Mouse (Mus musculus) B cell, adult (primary cell): ENCODE measurements around the gene Zfp87. TPM values are rescaled to one million over a fixed set of nuclear protein-coding genes. Genes with fewer than 3 reads are reported as not detected.

Experiments used
- total RNA-seq: library from RNA; stranded (reverse); gene quantifications from 4 replicates; pipeline ENCODE4 v1.2.4, GENCODE M21; 2023; ENCODE audit not compliant: inconsistent age

The Zfp87 gene
- total RNA-seq = 20.7 to 26.4 TPM (median 23.8 TPM) in 4 replicates

DNA sequence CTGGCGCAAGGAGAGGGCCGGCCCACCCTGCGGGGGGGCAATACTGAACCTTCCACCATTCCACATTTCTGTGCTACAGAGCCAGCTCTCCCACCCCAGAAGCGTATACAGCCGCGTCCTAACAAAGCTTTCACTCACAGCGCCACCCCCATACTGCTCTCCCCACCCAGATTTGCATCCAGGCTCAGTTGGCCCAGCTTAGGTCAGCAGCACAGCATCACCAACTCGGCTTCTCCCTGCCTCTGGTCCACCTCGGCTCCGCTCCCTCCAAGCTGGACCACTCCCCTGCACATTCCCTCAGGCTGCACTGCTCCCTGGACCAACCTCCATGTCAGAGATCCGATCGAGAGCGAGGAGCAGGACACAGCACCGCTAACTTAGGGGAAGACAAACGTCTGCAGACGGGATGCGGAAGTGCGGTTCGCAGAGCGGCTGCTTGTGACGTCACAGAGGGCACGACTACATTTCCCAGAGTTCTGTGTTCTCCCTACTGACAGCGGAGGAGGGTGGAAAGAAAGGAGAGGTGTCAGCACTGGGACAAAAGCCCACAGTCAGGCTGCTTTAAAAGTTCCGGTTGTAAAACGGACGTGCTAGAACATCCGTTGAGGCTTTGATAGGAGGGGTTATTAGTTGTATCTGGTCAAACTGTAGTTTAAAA lies at the start of gene Zfp87, which contains the start of gene Gm26965:
Gene Zfp87, minus strand, starts transcription at position 425 of the 658 bp plus-strand sequence.
Gene Gm26965, minus strand, starts transcription at position 399 of the 658 bp plus-strand sequence.

DNA sequence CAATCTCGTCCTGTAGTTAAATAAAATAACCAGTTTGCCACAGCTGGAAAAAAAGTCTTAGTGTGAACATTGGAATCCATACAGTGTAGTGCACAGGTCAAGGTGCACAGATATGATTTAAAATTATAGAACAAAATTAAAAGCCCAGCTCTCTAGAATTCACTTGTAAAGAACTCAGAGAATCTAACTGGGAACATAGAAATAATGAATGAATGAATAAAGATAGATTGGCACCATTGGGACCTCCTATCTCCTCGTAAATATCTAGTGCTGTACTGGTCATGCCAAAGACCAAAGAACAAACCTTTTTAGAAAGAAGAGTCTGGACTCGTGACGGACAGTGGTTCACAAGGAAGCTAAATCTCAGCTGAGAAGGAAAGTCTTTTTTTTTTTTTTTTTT lies 27.8 kb upstream of the Zfp87 start, which contains the start of gene Zfp748:
Gene Zfp748, minus strand, starts transcription at position 101 of the 400 bp plus-strand sequence.

DNA sequence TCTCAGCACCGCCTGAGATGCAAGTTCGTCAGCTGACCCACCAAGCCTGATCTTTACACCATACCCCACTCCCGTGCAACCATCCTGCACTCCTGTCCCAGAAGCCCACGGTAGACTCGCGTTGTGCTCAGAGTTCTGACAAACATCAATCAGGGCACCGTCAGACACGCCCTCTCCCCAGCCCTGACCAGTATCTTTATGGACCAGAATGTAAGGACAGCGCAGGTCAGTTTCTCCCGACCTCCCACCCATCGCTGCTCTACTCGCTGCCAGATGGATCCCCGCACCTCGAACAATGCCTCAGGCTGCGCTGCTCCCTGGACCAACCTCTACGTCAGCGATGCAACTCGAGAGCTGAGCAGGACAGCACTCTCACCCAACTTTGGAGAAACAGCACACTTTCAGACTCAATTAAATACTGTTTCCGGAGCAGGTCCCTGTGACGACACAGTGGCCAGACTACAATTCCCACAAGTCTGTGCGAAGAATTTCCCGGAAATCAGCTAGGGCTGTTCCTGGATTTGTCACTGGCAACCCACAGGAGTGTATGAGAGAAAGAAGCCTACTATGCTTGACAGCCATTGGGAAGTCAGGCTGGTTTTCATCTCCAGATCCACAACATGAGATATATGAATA lies 25.8 kb downstream of the Zfp87 start, which contains the start of gene Zfp58:
Gene Zfp58, minus strand, starts transcription at position 472 of the 636 bp plus-strand sequence.

DNA sequence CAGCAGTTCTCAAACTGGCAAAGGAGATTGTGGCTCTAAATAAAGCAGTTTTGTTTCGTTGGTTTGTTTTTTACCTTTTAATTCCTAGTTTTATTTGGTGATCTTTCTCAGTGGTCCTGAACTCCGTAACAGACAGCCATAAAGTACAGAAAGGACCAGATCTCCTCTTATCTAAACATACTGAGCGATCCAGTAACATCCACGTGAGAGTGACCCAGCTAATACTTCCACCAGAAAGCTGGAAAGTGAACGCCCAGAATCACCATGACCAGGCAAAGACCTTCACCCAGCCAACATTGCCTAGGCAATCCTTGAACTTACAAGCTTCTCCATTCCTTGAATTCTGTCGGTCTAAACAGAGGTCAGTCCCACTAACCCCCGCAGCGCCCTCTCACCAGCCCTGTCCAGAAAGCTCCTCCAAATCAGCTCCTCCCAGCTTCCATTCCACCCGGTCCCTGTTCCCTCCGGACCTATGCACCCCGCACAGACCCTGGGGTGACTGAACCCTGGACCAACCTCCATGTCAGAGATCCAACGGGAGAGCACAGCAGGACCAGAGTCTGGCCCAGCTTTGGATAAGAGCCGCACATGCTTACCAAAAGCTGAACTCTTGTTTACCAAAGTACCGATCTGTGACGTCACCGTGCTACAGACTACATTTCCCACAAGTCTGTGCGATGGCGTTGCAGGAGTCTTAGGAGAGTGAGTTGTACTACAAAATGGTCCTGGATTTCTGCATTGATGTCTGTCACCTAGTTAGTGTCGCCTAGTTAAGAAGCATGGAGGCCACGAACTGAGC lies 42.2 kb downstream of the Zfp87 start, which contains the start of gene Zfp874b:
Gene Zfp874b, minus strand, starts transcription at position 634 of the 799 bp plus-strand sequence.

Other genes with a start within 250 kb of the Zfp87 start
- gene Zfp458, start 247.7 kb downstream of the Zfp87 start, total RNA-seq = 2.3 to 3.8 TPM (median 2.9 TPM) in 4 replicates
- 2.0 to 3.5 TPM (median 2.8 TPM) in 4 replicates for gene Zfp457, start 219.7 kb downstream of the Zfp87 start, total RNA-seq
- gene Zfp595, start 193.6 kb downstream of the Zfp87 start, total RNA-seq = 11.3 to 16.0 TPM (median 13.5 TPM) in 4 replicates
- 2.5 to 6.7 TPM (median 6.6 TPM) in 3 of 4 replicates, not detected in the other for gene Gm28044, start 165.6 kb downstream of the Zfp87 start, total RNA-seq
- gene Zfp953, start 165.6 kb downstream of the Zfp87 start, total RNA-seq = 7.8 to 9.4 TPM (median 7.9 TPM) in 4 replicates
- 2.2 to 4.9 TPM (median 4.1 TPM) in 4 replicates for gene Gm28041, start 150.4 kb downstream of the Zfp87 start, total RNA-seq
- 7.2 to 10.0 TPM (median 9.6 TPM) in 4 replicates for gene Zfp456, start 150.4 kb downstream of the Zfp87 start, total RNA-seq
- gene Zfp429, start 126.4 kb downstream of the Zfp87 start, total RNA-seq = 12.8 to 16.8 TPM (median 14.1 TPM) in 4 replicates
- 1.7 to 2.6 TPM (median 2.5 TPM) in 4 replicates for gene Zfp459, start 104.8 kb downstream of the Zfp87 start, total RNA-seq
- 5.8 to 9.0 TPM (median 7.8 TPM) in 4 replicates for gene Zfp874a, start 74.6 kb downstream of the Zfp87 start, total RNA-seq
- 7.0 to 17.0 TPM (median 10.2 TPM) in 4 replicates for gene Zfp874b, start 41.9 kb downstream of the Zfp87 start, total RNA-seq
- 9.4 to 11.2 TPM (median 10.4 TPM) in 4 replicates for gene Zfp58, start 25.6 kb downstream of the Zfp87 start, total RNA-seq
- 0.78 to 1.1 TPM in 2 of 4 replicates, not detected in the others for gene Gm26965, start within 50 bp of the Zfp87 start, total RNA-seq
- gene Zfp748, start 27.7 kb upstream of the Zfp87 start, total RNA-seq = 8.5 to 9.6 TPM (median 8.9 TPM) in 4 replicates
- gene Zfp729b, start 83.5 kb upstream of the Zfp87 start, total RNA-seq = 16.4 to 18.3 TPM (median 17.3 TPM) in 4 replicates
- gene Gm49345, start 111.6 kb upstream of the Zfp87 start, total RNA-seq = 1.3 to 3.0 TPM (median 2.0 TPM) in 3 of 4 replicates, not detected in the other
- gene Zfp729a, start 111.6 kb upstream of the Zfp87 start, total RNA-seq = 12.9 to 21.6 TPM (median 16.5 TPM) in 4 replicates
- gene Zfp738, start 160.9 kb upstream of the Zfp87 start, total RNA-seq = 10.1 to 14.1 TPM (median 12.8 TPM) in 4 replicates
- gene Zfp65, start 203.0 kb upstream of the Zfp87 start, total RNA-seq = 13.1 to 14.2 TPM (median 13.6 TPM) in 4 replicates
- 3.8 to 9.3 TPM (median 5.0 TPM) in 4 replicates for gene Zfp85, start 229.1 kb upstream of the Zfp87 start, total RNA-seq